Mouse (Mus musculus): Measurements from ENCODE around the gene Nme7. TPM values are rescaled to one million over a fixed set of nuclear protein-coding genes. Genes with fewer than 3 reads are reported as not detected.
A peak's percentile ranks its signal among the peaks of the same experiment; 100 is the strongest.

Nme7 gene
- total and polyA plus RNA-seq, 2 experiments from 2014 or later, result 9.0 to 10.5 TPM

GRCm38 (mm10) chr1:164319542-164320140 lies 15.7 kb downstream of the Nme7 start:
- no peak for ATAC-seq (ENCODE audit: insufficient read depth, low read depth)
- no peaks in the 10 kb centered on the region; the same call in 1 of the 2 replicates for H3K4me1 ChIP-seq (ENCODE audit: control insufficient read depth, insufficient read depth)
- peak overlapping the region; percentile 24; the same call in 1 of the 2 replicates for H3K4me3 ChIP-seq (ENCODE audit: low read depth, low read length)
- H3K36me3 ChIP-seq (replicated peaks; ENCODE audit: control insufficient read depth, insufficient read depth, low read length), result no peaks in the 10 kb centered on the region
- TF ChIP-seq CTCF (IDR thresholded peaks at IDR 0.05; ENCODE audit: low read depth) (no peak), EP300 (IDR thresholded peaks at IDR 0.05; ENCODE audit: low read depth) (no peak)
- H3K27me3 ChIP-seq (ENCODE audit: control insufficient read depth, insufficient read depth, low read length), result no peaks in the 10 kb centered on the region
- H3K9me3 ChIP-seq (replicated peaks; ENCODE audit: control insufficient read depth, low read length), result no peaks in the 10 kb centered on the region
- H3K27ac ChIP-seq (ENCODE audit: low read depth), result 0 out of 2 replicates have a peak overlapping the region, but pooled peaks have one; percentile 20
- DNase-seq (ENCODE audit: low spot score), result no peak
- no peak overlapping the region for H3K9ac ChIP-seq (replicated peaks; ENCODE audit: low read depth, low read length)
- H3K4me2 ChIP-seq (ENCODE audit: low read depth, low read length), result peak overlapping the region; percentile 48
- WGBS, result 29% methylated on average over 14 of the region's 14 CpGs

- Histone ChIP-seq H3K27ac (ENCODE audit: low read depth) (no peak overlapping the region), H3K4me3 (ENCODE audit: low read depth, low read length) (no peak overlapping the region), H3K4me2 (ENCODE audit: low read depth, low read length) (no peak overlapping the region), H3K4me1 (ENCODE audit: control insufficient read depth, insufficient read depth) (no peaks in the 10 kb centered on the region; the same call in 1 of the 2 replicates), H3K27me3 (ENCODE audit: control insufficient read depth, insufficient read depth, low read length) (no peaks in the 10 kb centered on the region), H3K36me3 (replicated peaks; ENCODE audit: control insufficient read depth, insufficient read depth, low read length) (no peaks in the 10 kb centered on the region), H3K9me3 (replicated peaks; ENCODE audit: control insufficient read depth, low read length) (no peaks in the 10 kb centered on the region), H3K9ac (replicated peaks; ENCODE audit: low read depth, low read length) (no peak overlapping the region)
- no peak for ATAC-seq (ENCODE audit: insufficient read depth, low read depth)
- TF ChIP-seq EP300 (IDR thresholded peaks at IDR 0.05; ENCODE audit: low read depth), result no peak
- no peak for TF ChIP-seq CTCF (IDR thresholded peaks at IDR 0.05; ENCODE audit: low read depth)
- 23% methylated on average over 5 of the region's 5 CpGs for WGBS
- DNase-seq (ENCODE audit: low spot score), result no peak
These were observed 16.8 kb downstream of the Nme7 start for GRCm38 (mm10) chr1:164320731-164321130.

GRCm38 (mm10) chr1:164321408-164321807 lies 17.5 kb downstream of the Nme7 start:
- Histone ChIP-seq H3K9me3 (replicated peaks; ENCODE audit: control insufficient read depth, low read length) (no peaks in the 10 kb centered on the region), H3K4me3 (ENCODE audit: low read depth, low read length) (no peak overlapping the region), H3K36me3 (replicated peaks; ENCODE audit: control insufficient read depth, insufficient read depth, low read length) (no peaks in the 10 kb centered on the region), H3K27me3 (ENCODE audit: control insufficient read depth, insufficient read depth, low read length) (no peaks in the 10 kb centered on the region), H3K27ac (ENCODE audit: low read depth) (no peak overlapping the region), H3K4me1 (ENCODE audit: control insufficient read depth, insufficient read depth) (no peaks in the 10 kb centered on the region; the same call in 1 of the 2 replicates), H3K4me2 (ENCODE audit: low read depth, low read length) (no peak overlapping the region), H3K9ac (replicated peaks; ENCODE audit: low read depth, low read length) (no peak overlapping the region)
- DNase-seq (ENCODE audit: low spot score), result no peak
- WGBS, result 79% methylated on average over 10 of the region's 10 CpGs
- TF ChIP-seq CTCF (IDR thresholded peaks at IDR 0.05; ENCODE audit: low read depth) (no peak), EP300 (IDR thresholded peaks at IDR 0.05; ENCODE audit: low read depth) (no peak)
- no peak for ATAC-seq (ENCODE audit: insufficient read depth, low read depth)

GRCm38 (mm10) chr1:164322987-164323650 lies 19.2 kb downstream of the Nme7 start:
- WGBS, result 66% methylated on average over 8 of the region's 8 CpGs
- ATAC-seq (ENCODE audit: insufficient read depth, low read depth), result no peak

DNA sequence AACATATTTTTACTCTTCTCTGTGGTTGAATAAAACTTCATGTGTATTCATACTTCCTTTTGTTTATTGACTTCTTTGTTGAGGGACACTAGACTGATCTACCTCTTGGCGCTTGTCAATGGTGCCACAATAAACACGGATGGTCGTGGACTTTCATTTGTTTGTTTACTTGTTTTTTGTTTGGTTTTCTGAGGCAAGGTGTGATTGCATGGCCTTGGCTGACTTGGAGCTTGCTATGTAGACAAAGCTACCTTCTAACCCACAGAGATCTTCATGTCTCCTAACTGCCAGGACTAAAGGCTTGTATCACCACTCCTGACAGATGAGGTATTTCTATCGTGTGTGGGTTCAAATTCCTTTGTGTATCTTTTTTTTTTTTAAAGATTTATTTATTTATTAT lies 20.3 kb downstream of the Nme7 start:
- TF ChIP-seq EP300 (IDR thresholded peaks at IDR 0.05; ENCODE audit: low read depth) (no peak), CTCF (IDR thresholded peaks at IDR 0.05; ENCODE audit: low read depth) (no peak)
- no peak overlapping the region for H3K4me2 ChIP-seq (ENCODE audit: low read depth, low read length)
- no peak overlapping the region for H3K9ac ChIP-seq (replicated peaks; ENCODE audit: low read depth, low read length)
- H3K9me3 ChIP-seq (replicated peaks; ENCODE audit: control insufficient read depth, low read length), result no peaks in the 10 kb centered on the region
- WGBS, result 90% methylated on average over 4 of the region's 4 CpGs
- H3K4me3 ChIP-seq (ENCODE audit: low read depth, low read length), result no peak overlapping the region
- no peak for DNase-seq (ENCODE audit: low spot score)
- no peak overlapping the region for H3K27ac ChIP-seq (ENCODE audit: low read depth)
- no peak for ATAC-seq (ENCODE audit: insufficient read depth, low read depth)
- no peaks in the 10 kb centered on the region for H3K36me3 ChIP-seq (replicated peaks; ENCODE audit: control insufficient read depth, insufficient read depth, low read length)
- H3K4me1 ChIP-seq (ENCODE audit: control insufficient read depth, insufficient read depth), result no peaks in the 10 kb centered on the region; the same call in 1 of the 2 replicates
- H3K27me3 ChIP-seq (ENCODE audit: control insufficient read depth, insufficient read depth, low read length), result no peaks in the 10 kb centered on the region

More at GRCm38 (mm10) chr1:164322987-164323650, 19.2 kb downstream of the Nme7 start:
- TF ChIP-seq CTCF (IDR thresholded peaks at IDR 0.05; ENCODE audit: low read depth), result no peak
- no peak for TF ChIP-seq EP300 (IDR thresholded peaks at IDR 0.05; ENCODE audit: low read depth)
- Histone ChIP-seq H3K4me3 (ENCODE audit: low read depth, low read length) (no peak overlapping the region), H3K36me3 (replicated peaks; ENCODE audit: control insufficient read depth, insufficient read depth, low read length) (no peaks in the 10 kb centered on the region), H3K9me3 (replicated peaks; ENCODE audit: control insufficient read depth, low read length) (no peaks in the 10 kb centered on the region), H3K27ac (ENCODE audit: low read depth) (no peak overlapping the region), H3K9ac (replicated peaks; ENCODE audit: low read depth, low read length) (no peak overlapping the region), H3K4me2 (ENCODE audit: low read depth, low read length) (no peak overlapping the region), H3K27me3 (ENCODE audit: control insufficient read depth, insufficient read depth, low read length) (no peaks in the 10 kb centered on the region), H3K4me1 (ENCODE audit: control insufficient read depth, insufficient read depth) (no peaks in the 10 kb centered on the region; the same call in 1 of the 2 replicates)
- DNase-seq (ENCODE audit: low spot score), result no peak

All from heart, postnatal 0 days (tissue).